In genomic region chr9:29103993-29104392, GRCm38 (mm10) we compare ENCODE assay signal across 11 mouse cellular contexts.
DNase-seq lines count a peak whose midpoint lies in the region; ATAC-seq and TF ChIP-seq lines count a peak whose summit lies in the region.
"Had no signal": no experiment of that assay in that cellular context is flagged by ENCODE, and none has a peak within 500 bp of the region (broad histone marks: within the 10 kb centered on the region; RNA-seq: fewer than 3 reads in every experiment).

No protein-coding gene starts in this region.

- no peak overlapping the region for H3K4me2 ChIP-seq in forebrain, postnatal 0 days (ENCODE audit: low read depth)
- H3K4me2 ChIP-seq: liver, embryonic 11.5 days; stomach, embryonic 15.5 days had no signal

- H3K27ac ChIP-seq in cerebellum, adult 2 months (ENCODE audit: insufficient read depth, low read length): no peak overlapping the region
- no peak overlapping the region for H3K27ac ChIP-seq in forebrain, postnatal 0 days (ENCODE audit: low read depth, low read length)
- H3K27ac ChIP-seq: macrophage; stomach, embryonic 15.5 days had no signal

- no peak overlapping the region for H3K9ac ChIP-seq in forebrain, postnatal 0 days
- H3K9ac ChIP-seq: stomach, embryonic 15.5 days had no signal

- intact Hi-C loops in left cerebral cortex, postnatal 4 days (cut with DNase I): no loop called here
- intact Hi-C loops in left cerebral cortex, postnatal 36 days (cut with DNase I): no loop called here

- TF ChIP-seq POLR2A in cerebellum, adult 2 months (IDR thresholded peaks at IDR 0.05; ENCODE audit: borderline replicate concordance, insufficient read depth, low read length): no peak

- H3K4me3 ChIP-seq in cerebellum, adult 2 months (replicated peaks; ENCODE audit: insufficient read depth, low read depth, low read length): no peak overlapping the region
- no peak overlapping the region for H3K4me3 ChIP-seq in forebrain, postnatal 0 days (ENCODE audit: low read depth, low read length)
- H3K4me3 ChIP-seq: stomach, embryonic 15.5 days had no signal

- ATAC-seq in forebrain, postnatal 0 days: peak; percentile 97
- ATAC-seq: activated CD4-positive, CD25-positive, alpha-beta regulatory T cell, adult 4 months had no signal

- peak; percentile 74 for DNase-seq in left cerebral cortex, postnatal 4 days
- no peak for DNase-seq in left cerebral cortex, postnatal 36 days (ENCODE audit: low spot score in 2 of 2)
- peak; percentile 92 to 96 for DNase-seq in cerebellum, adult 2 months
- DNase-seq in forebrain, postnatal 0 days: peak; percentile 78
- DNase-seq in layer of hippocampus, postnatal 10 days (ENCODE audit: low spot score in 2 of 2): peak; percentile 50 to 59
- DNase-seq in adrenal gland, postnatal 25 days: no peak
- DNase-seq in right cerebral cortex, postnatal 36 days (ENCODE audit: low spot score in 2 of 2): no peak

- no peak for TF ChIP-seq CTCF in cerebellum, adult 2 months (IDR thresholded peaks at IDR 0.05; ENCODE audit: borderline replicate concordance, insufficient read depth, low read depth, low read length)
- no peak for TF ChIP-seq CTCF in forebrain, postnatal 0 days (IDR thresholded peaks at IDR 0.05; ENCODE audit: low read depth)

- no peaks in the 10 kb centered on the region for H3K9me3 ChIP-seq in forebrain, postnatal 0 days (ENCODE audit: low read length)
- H3K9me3 ChIP-seq: stomach, embryonic 15.5 days had no signal

- 4% methylated on average over 6 of the region's 6 CpGs for WGBS in cerebellum, adult 2 months
- WGBS in forebrain, postnatal 0 days: 25% methylated on average over 6 of the region's 6 CpGs

- H3K36me3 ChIP-seq in forebrain, postnatal 0 days (ENCODE audit: insufficient read depth): no peaks in the 10 kb centered on the region
- H3K36me3 ChIP-seq: stomach, embryonic 15.5 days had no signal

- H3K4me1 ChIP-seq in cerebellum, adult 2 months (ENCODE audit: control insufficient read depth, insufficient read depth, low read length): peaks cover 21% of the 10 kb centered on the region; the same call in 1 of the 2 replicates
- no peaks in the 10 kb centered on the region for H3K4me1 ChIP-seq in forebrain, postnatal 0 days (ENCODE audit: insufficient read depth)
- H3K4me1 ChIP-seq: stomach, embryonic 15.5 days had no signal

- no peaks in the 10 kb centered on the region for H3K27me3 ChIP-seq in cerebellum, adult 2 months (ENCODE audit: control insufficient read depth, insufficient read depth, low read length)
- H3K27me3 ChIP-seq in forebrain, postnatal 0 days (ENCODE audit: insufficient read depth, low read length): no peaks in the 10 kb centered on the region
- H3K27me3 ChIP-seq: stomach, embryonic 15.5 days had no signal

Comparison
In these comparisons a context has a peak if more than half of its experiments do, and no peak if none do; other contexts are left out.
1. DNase-seq: peak in left cerebral cortex, postnatal 4 days (single experiment), cerebellum, adult 2 months (2 of 2), forebrain, postnatal 0 days (single experiment) and layer of hippocampus, postnatal 10 days (2 of 2); none in left cerebral cortex, postnatal 36 days (0 of 2), adrenal gland, postnatal 25 days (single experiment) and right cerebral cortex, postnatal 36 days (0 of 2).